Mouse (Mus musculus): ENCODE results near the gene Il10ra. TPM values are rescaled to one million over a fixed set of nuclear protein-coding genes. Genes with fewer than 3 reads are reported as not detected.

Gene Il10ra
- polyA plus RNA-seq, 1 experiment from 2014 or later: 0.62 TPM

GRCm38 (mm10) chr9:45255431-45255830, 13.5 kb downstream of the Il10ra start:
- Histone ChIP-seq H3K4me3 (replicated peaks) (no peak overlapping the region), H3K9ac (replicated peaks) (no peak overlapping the region), H3K27ac (no peak overlapping the region), H3K36me3 (no peaks in the 10 kb centered on the region), H3K4me1 (replicated peaks) (no peaks in the 10 kb centered on the region), H3K27me3 (no peaks in the 10 kb centered on the region), H3K4me2 (replicated peaks) (no peak overlapping the region), H3K9me3 (no peaks in the 10 kb centered on the region)
- 94% methylated on average over 4 of the region's 4 CpGs for whole genome bisulfite sequencing
- no peak for ATAC-seq

GRCm38 (mm10) chr9:45254605-45255004, 14.3 kb downstream of the Il10ra start:
- Histone ChIP-seq H3K4me1 (replicated peaks) (no peaks in the 10 kb centered on the region), H3K4me3 (replicated peaks) (no peak overlapping the region), H3K36me3 (no peaks in the 10 kb centered on the region), H3K9ac (replicated peaks) (no peak overlapping the region), H3K27me3 (no peaks in the 10 kb centered on the region), H3K4me2 (replicated peaks) (no peak overlapping the region), H3K9me3 (no peaks in the 10 kb centered on the region), H3K27ac (no peak overlapping the region)
- no peak for ATAC-seq
- WGBS: 61% methylated on average over 4 of the region's 4 CpGs

- no peak overlapping the region for H3K9ac ChIP-seq (replicated peaks)
- 56% methylated on average over 6 of the region's 6 CpGs for WGBS
- H3K4me1 ChIP-seq (replicated peaks): no peaks in the 10 kb centered on the region
- no peak for ATAC-seq
- H3K27ac ChIP-seq: no peak overlapping the region
- no peak overlapping the region for H3K4me3 ChIP-seq (replicated peaks)
- H3K4me2 ChIP-seq (replicated peaks): no peak overlapping the region
- H3K36me3 ChIP-seq: no peaks in the 10 kb centered on the region
- H3K9me3 ChIP-seq: no peaks in the 10 kb centered on the region
- no peaks in the 10 kb centered on the region for H3K27me3 ChIP-seq
These were observed 14.9 kb downstream of the Il10ra start for GRCm38 (mm10) chr9:45254021-45254420.

- no peak overlapping the region for H3K27ac ChIP-seq
- H3K27me3 ChIP-seq: no peaks in the 10 kb centered on the region
- no peak overlapping the region for H3K9ac ChIP-seq (replicated peaks)
- no peaks in the 10 kb centered on the region for H3K9me3 ChIP-seq
- no peak for ATAC-seq
- no peak overlapping the region for H3K4me2 ChIP-seq (replicated peaks)
- no peak overlapping the region for H3K4me3 ChIP-seq (replicated peaks)
- 77% methylated on average over 6 of the region's 6 CpGs for WGBS
- no peaks in the 10 kb centered on the region for H3K4me1 ChIP-seq (replicated peaks)
- H3K36me3 ChIP-seq: no peaks in the 10 kb centered on the region
These were observed 16.6 kb downstream of the Il10ra start for GRCm38 (mm10) chr9:45252395-45252794.

- Histone ChIP-seq H3K27me3 (no peaks in the 10 kb centered on the region), H3K27ac (no peak overlapping the region), H3K4me1 (replicated peaks) (no peaks in the 10 kb centered on the region), H3K4me2 (replicated peaks) (no peak overlapping the region), H3K9ac (replicated peaks) (no peak overlapping the region), H3K4me3 (replicated peaks) (no peak overlapping the region), H3K9me3 (no peaks in the 10 kb centered on the region), H3K36me3 (no peaks in the 10 kb centered on the region)
- 84% methylated on average over 4 of the region's 4 CpGs for WGBS
- ATAC-seq: no peak
These were observed 17.0 kb downstream of the Il10ra start for GRCm38 (mm10) chr9:45251990-45252389.

- ATAC-seq: no peak
These were observed 17.7 kb downstream of the Il10ra start for GRCm38 (mm10) chr9:45251281-45251680.

GRCm38 (mm10) chr9:45250306-45250705, 18.6 kb downstream of the Il10ra start:
- Histone ChIP-seq H3K9ac (replicated peaks) (no peak overlapping the region), H3K4me1 (replicated peaks) (no peaks in the 10 kb centered on the region), H3K4me3 (replicated peaks) (no peak overlapping the region), H3K27me3 (no peaks in the 10 kb centered on the region), H3K27ac (no peak overlapping the region), H3K36me3 (no peaks in the 10 kb centered on the region), H3K4me2 (replicated peaks) (no peak overlapping the region), H3K9me3 (no peaks in the 10 kb centered on the region)
- WGBS: 89% methylated on average over 7 of the region's 7 CpGs
- no peak for ATAC-seq

More at GRCm38 (mm10) chr9:45251281-45251680, 17.7 kb downstream of the Il10ra start:
- Histone ChIP-seq H3K9ac (replicated peaks) (no peak overlapping the region), H3K27ac (no peak overlapping the region), H3K4me3 (replicated peaks) (no peak overlapping the region), H3K9me3 (no peaks in the 10 kb centered on the region), H3K27me3 (no peaks in the 10 kb centered on the region), H3K4me1 (replicated peaks) (no peaks in the 10 kb centered on the region), H3K4me2 (replicated peaks) (no peak overlapping the region), H3K36me3 (no peaks in the 10 kb centered on the region)
- WGBS: 86% methylated on average over 3 of the region's 3 CpGs

- Histone ChIP-seq H3K9ac (replicated peaks) (no peak overlapping the region), H3K4me1 (replicated peaks) (no peaks in the 10 kb centered on the region), H3K4me3 (replicated peaks) (no peak overlapping the region), H3K27me3 (no peaks in the 10 kb centered on the region), H3K4me2 (replicated peaks) (no peak overlapping the region), H3K36me3 (no peaks in the 10 kb centered on the region), H3K27ac (no peak overlapping the region), H3K9me3 (no peaks in the 10 kb centered on the region)
- no peak for ATAC-seq
- WGBS: 61% methylated on average over 2 of the region's 2 CpGs
These were observed 21.4 kb downstream of the Il10ra start for GRCm38 (mm10) chr9:45247536-45247935.

GRCm38 (mm10) chr9:45246060-45246459, 22.9 kb downstream of the Il10ra start:
- H3K4me2 ChIP-seq (replicated peaks): no peak overlapping the region
- no peaks in the 10 kb centered on the region for H3K9me3 ChIP-seq
- no peak overlapping the region for H3K4me3 ChIP-seq (replicated peaks)
- no peaks in the 10 kb centered on the region for H3K36me3 ChIP-seq
- H3K9ac ChIP-seq (replicated peaks): no peak overlapping the region
- no peak overlapping the region for H3K27ac ChIP-seq
- no peaks in the 10 kb centered on the region for H3K4me1 ChIP-seq (replicated peaks)
- WGBS: 92% methylated on average over 6 of the region's 6 CpGs
- ATAC-seq: no peak
- no peaks in the 10 kb centered on the region for H3K27me3 ChIP-seq

GRCm38 (mm10) chr9:45245432-45245831, 23.5 kb downstream of the Il10ra start:
- no peaks in the 10 kb centered on the region for H3K4me1 ChIP-seq (replicated peaks)
- WGBS: 87% methylated on average over 1 of the region's 1 CpGs
- no peak for ATAC-seq
- no peak overlapping the region for H3K9ac ChIP-seq (replicated peaks)
- no peak overlapping the region for H3K4me2 ChIP-seq (replicated peaks)
- H3K27ac ChIP-seq: no peak overlapping the region
- no peak overlapping the region for H3K4me3 ChIP-seq (replicated peaks)
- no peaks in the 10 kb centered on the region for H3K36me3 ChIP-seq
- H3K9me3 ChIP-seq: no peaks in the 10 kb centered on the region
- no peaks in the 10 kb centered on the region for H3K27me3 ChIP-seq

- H3K4me1 ChIP-seq (replicated peaks): no peaks in the 10 kb centered on the region
- ATAC-seq: no peak
- no peaks in the 10 kb centered on the region for H3K36me3 ChIP-seq
- H3K4me2 ChIP-seq (replicated peaks): no peak overlapping the region
- no peak overlapping the region for H3K9ac ChIP-seq (replicated peaks)
- WGBS: 83% methylated on average over 5 of the region's 5 CpGs
- no peaks in the 10 kb centered on the region for H3K9me3 ChIP-seq
- no peak overlapping the region for H3K4me3 ChIP-seq (replicated peaks)
- H3K27ac ChIP-seq: no peak overlapping the region
- H3K27me3 ChIP-seq: no peaks in the 10 kb centered on the region
These were observed 27.6 kb downstream of the Il10ra start for GRCm38 (mm10) chr9:45241397-45241796.

GRCm38 (mm10) chr9:45236744-45237143, 32.2 kb downstream of the Il10ra start:
- Histone ChIP-seq H3K36me3 (no peaks in the 10 kb centered on the region), H3K4me2 (replicated peaks) (no peak overlapping the region), H3K9ac (replicated peaks) (no peak overlapping the region), H3K27ac (no peak overlapping the region), H3K9me3 (no peaks in the 10 kb centered on the region), H3K27me3 (no peaks in the 10 kb centered on the region), H3K4me1 (replicated peaks) (no peaks in the 10 kb centered on the region), H3K4me3 (replicated peaks) (no peak overlapping the region)
- no peak for ATAC-seq
- 42% methylated on average over 7 of the region's 7 CpGs for WGBS

- whole genome bisulfite sequencing: 86% methylated on average over 6 of the region's 6 CpGs
- no peak for ATAC-seq
These were observed 33.2 kb downstream of the Il10ra start for GRCm38 (mm10) chr9:45235668-45236227.

More at GRCm38 (mm10) chr9:45235668-45236227, 33.2 kb downstream of the Il10ra start:
- Histone ChIP-seq H3K9me3 (no peaks in the 10 kb centered on the region), H3K4me1 (replicated peaks) (no peaks in the 10 kb centered on the region), H3K27ac (no peak overlapping the region), H3K4me3 (replicated peaks) (no peak overlapping the region), H3K36me3 (no peaks in the 10 kb centered on the region), H3K9ac (replicated peaks) (no peak overlapping the region), H3K4me2 (replicated peaks) (no peak overlapping the region), H3K27me3 (no peaks in the 10 kb centered on the region)

All from midbrain, embryonic 13.5 days (tissue).